Mouse (Mus musculus): ENCODE measurements at regions not wholly inside any gene's neighbourhood (a gene's known extent, or its start where the extent isn't known, plus 50 kb on each side); places are given as distances from the start of the nearest gene placed in this dataset.

DNA sequence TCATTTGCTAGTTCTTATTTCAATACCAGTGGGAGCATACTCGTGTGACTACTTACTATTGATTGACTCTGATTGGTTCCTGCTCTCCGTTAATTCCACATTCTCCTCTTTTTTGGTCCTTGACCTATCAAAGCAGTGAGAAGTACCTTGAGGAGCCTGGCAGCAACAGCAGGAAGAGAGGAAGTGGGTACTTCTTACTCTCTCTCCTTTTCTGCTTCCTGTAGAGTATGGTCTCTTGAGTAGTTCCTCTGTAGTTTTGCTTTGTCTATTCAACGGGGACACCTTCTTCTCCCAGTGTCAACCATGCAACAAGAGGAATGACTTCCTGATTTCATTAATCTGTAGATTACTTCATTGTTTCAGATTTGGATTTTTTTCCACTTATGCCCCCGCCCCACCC, 68.1 kb upstream of the Pde3b start:
- TF ChIP-seq CTCF (IDR thresholded peaks at IDR 0.05; ENCODE audit: low read depth) (no peak), EP300 (IDR thresholded peaks at IDR 0.05; ENCODE audit: low read depth) (no peak)
